Mouse (Mus musculus): ENCODE results near the gene Xcl1. TPM values are rescaled to one million over a fixed set of nuclear protein-coding genes. Genes with fewer than 3 reads are reported as not detected.

Gene Xcl1
- polyA plus RNA-seq, 1 experiment, result not detected

DNA sequence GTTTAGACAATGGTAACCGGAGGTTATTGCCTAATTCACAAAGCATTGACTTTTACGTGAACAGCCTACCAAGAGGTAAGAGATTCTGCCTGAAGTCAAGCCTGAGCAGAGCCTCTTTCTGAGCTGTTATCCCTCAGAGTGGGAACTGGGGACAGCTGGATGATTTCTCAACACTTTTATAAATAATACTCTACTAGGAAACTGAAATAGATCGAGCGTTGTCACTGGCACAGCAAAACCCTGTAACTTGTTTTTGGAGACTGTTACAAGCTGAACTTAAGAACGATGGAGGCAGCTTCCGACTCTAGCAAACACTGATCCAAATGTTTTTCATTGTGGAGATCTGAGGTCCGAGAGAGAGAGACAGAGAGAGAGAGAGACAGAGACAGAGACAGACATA lies 4.2 kb downstream of the Xcl1 start:
- TF ChIP-seq GATA1 (IDR thresholded peaks at IDR 0.05; ENCODE audit: low read length) (no peak), TAL1 (IDR thresholded peaks at IDR 0.05; ENCODE audit: low read length) (no peak)
- no peaks in the 10 kb centered on the region for H3K36me3 ChIP-seq (ENCODE audit: control insufficient read depth)
- no peaks in the 10 kb centered on the region for H3K27me3 ChIP-seq (ENCODE audit: control insufficient read depth)
- H3K4me1 ChIP-seq (ENCODE audit: control insufficient read depth), result no peaks in the 10 kb centered on the region
- H3K9me3 ChIP-seq (ENCODE audit: control insufficient read depth, low read length), result no peaks in the 10 kb centered on the region
- H3K4me3 ChIP-seq (replicated peaks), result no peak overlapping the region

DNA sequence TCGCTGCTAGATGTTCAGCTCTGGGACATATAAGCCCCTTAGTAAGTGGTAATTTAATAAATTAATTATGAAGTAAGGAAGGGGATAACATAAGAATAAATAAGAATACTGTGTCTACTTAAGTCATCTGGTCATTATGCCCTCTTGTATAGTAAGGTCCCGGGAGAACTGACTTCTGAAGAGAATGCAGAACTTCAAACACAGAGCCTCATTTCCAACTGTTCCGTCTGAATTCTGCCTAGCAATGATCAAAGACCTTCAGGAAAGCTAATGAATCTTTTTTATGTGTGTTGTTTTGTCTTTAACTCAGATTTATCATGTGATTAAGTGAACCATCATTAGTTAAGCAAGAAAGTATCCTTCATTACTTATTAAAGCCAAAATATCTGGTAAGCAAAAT lies 5.3 kb downstream of the Xcl1 start:
- TF ChIP-seq TAL1 (IDR thresholded peaks at IDR 0.05; ENCODE audit: low read length) (no peak), GATA1 (IDR thresholded peaks at IDR 0.05; ENCODE audit: low read length) (no peak)

DNA sequence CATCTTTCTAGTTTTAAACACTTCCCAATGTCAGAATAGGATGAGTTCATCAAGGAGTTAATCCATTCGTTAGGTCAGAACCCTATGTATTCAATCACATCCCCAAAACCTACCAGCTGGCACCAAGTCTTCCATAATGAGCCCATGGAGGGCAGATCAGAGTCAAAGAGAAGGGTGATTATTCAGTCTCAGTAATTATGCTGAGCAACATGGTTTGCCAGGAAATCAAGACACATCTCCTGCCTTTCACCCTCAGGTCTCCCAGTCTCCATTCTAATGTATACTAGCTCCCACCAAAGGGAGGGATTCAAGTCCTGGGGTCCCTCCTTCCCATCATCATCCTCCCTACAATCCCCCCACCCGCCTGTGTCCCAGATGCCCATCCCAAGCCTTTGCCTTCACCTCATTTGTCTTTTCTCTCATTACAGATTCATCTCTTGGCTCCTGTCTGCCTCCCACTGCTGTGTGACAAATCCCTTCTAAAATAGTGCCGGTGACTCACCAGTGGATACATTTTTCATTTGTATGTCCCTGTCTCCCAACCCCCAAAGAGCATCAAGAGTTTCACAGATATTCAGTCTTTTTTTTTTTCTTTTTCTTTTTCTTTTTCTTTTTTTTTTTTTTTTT lies 8.7 kb downstream of the Xcl1 start:
- Histone ChIP-seq H3K9me3 (ENCODE audit: control insufficient read depth, low read length) (peaks cover 2% of the 10 kb centered on the region; the same call in 1 of the 2 replicates), H3K4me3 (replicated peaks) (no peak overlapping the region), H3K4me1 (ENCODE audit: control insufficient read depth) (no peaks in the 10 kb centered on the region), H3K36me3 (ENCODE audit: control insufficient read depth) (no peaks in the 10 kb centered on the region), H3K27me3 (ENCODE audit: control insufficient read depth) (no peaks in the 10 kb centered on the region)
- TF ChIP-seq TAL1 (IDR thresholded peaks at IDR 0.05; ENCODE audit: low read length), result no peak
- no peak for TF ChIP-seq GATA1 (IDR thresholded peaks at IDR 0.05; ENCODE audit: low read length)

More for the DNA sequence above, 5.3 kb downstream of the Xcl1 start:
- Histone ChIP-seq H3K9me3 (ENCODE audit: control insufficient read depth, low read length) (no peaks in the 10 kb centered on the region), H3K27me3 (ENCODE audit: control insufficient read depth) (no peaks in the 10 kb centered on the region), H3K4me1 (ENCODE audit: control insufficient read depth) (no peaks in the 10 kb centered on the region), H3K36me3 (ENCODE audit: control insufficient read depth) (no peaks in the 10 kb centered on the region), H3K4me3 (replicated peaks) (no peak overlapping the region)

- Histone ChIP-seq H3K4me3 (replicated peaks) (no peak overlapping the region), H3K36me3 (ENCODE audit: control insufficient read depth) (no peaks in the 10 kb centered on the region), H3K27me3 (ENCODE audit: control insufficient read depth) (no peaks in the 10 kb centered on the region), H3K4me1 (ENCODE audit: control insufficient read depth) (no peaks in the 10 kb centered on the region), H3K9me3 (ENCODE audit: control insufficient read depth, low read length) (no peaks in the 10 kb centered on the region)
- TF ChIP-seq TAL1 (IDR thresholded peaks at IDR 0.05; ENCODE audit: low read length) (no peak), GATA1 (IDR thresholded peaks at IDR 0.05; ENCODE audit: low read length) (no peak)
Measured at GRCm38 (mm10) chr1:164905047-164905446, 30.3 kb downstream of the Xcl1 start.

GRCm38 (mm10) chr1:164900696-164901095 lies 34.6 kb downstream of the Xcl1 start:
- Histone ChIP-seq H3K27me3 (ENCODE audit: control insufficient read depth) (peaks cover 11% of the 10 kb centered on the region), H3K4me3 (replicated peaks) (no peak overlapping the region), H3K36me3 (ENCODE audit: control insufficient read depth) (no peaks in the 10 kb centered on the region), H3K9me3 (ENCODE audit: control insufficient read depth, low read length) (no peaks in the 10 kb centered on the region), H3K4me1 (ENCODE audit: control insufficient read depth) (no peaks in the 10 kb centered on the region)
- TF ChIP-seq TAL1 (IDR thresholded peaks at IDR 0.05; ENCODE audit: low read length), result no peak
- TF ChIP-seq GATA1 (IDR thresholded peaks at IDR 0.05; ENCODE audit: low read length), result no peak

- no peak overlapping the region for H3K4me3 ChIP-seq (replicated peaks)
- H3K9me3 ChIP-seq (ENCODE audit: control insufficient read depth, low read length), result no peaks in the 10 kb centered on the region
- no peaks in the 10 kb centered on the region for H3K36me3 ChIP-seq (ENCODE audit: control insufficient read depth)
- H3K27me3 ChIP-seq (ENCODE audit: control insufficient read depth), result peaks cover 11% of the 10 kb centered on the region
- no peak for TF ChIP-seq GATA1 (IDR thresholded peaks at IDR 0.05; ENCODE audit: low read length)
- TF ChIP-seq TAL1 (IDR thresholded peaks at IDR 0.05; ENCODE audit: low read length), result no peak
- H3K4me1 ChIP-seq (ENCODE audit: control insufficient read depth), result no peaks in the 10 kb centered on the region
Measured at GRCm38 (mm10) chr1:164900226-164900625, 35.1 kb downstream of the Xcl1 start.

DNA sequence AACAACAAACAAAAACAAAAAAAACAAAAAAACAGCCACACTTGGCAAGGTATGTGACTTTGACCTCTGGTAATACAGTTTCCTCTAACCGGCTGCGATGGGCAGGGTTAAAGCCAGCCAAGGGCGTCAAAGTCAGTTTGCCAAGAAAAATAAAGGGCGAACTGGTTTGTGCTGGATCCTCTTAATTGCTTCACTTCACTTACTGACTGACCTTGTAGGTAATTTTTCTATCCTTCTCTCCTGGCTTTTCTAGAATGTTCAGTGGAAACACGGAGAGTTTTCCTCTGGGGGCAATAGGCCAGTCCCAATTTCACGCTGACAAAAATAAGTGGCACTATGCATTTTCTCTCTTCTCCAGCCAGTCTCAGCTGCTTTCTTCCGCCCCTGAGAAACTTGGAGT lies 35.8 kb downstream of the Xcl1 start:
- H3K4me1 ChIP-seq (ENCODE audit: control insufficient read depth), result no peaks in the 10 kb centered on the region
- H3K36me3 ChIP-seq (ENCODE audit: control insufficient read depth), result no peaks in the 10 kb centered on the region
- H3K9me3 ChIP-seq (ENCODE audit: control insufficient read depth, low read length), result no peaks in the 10 kb centered on the region
- H3K27me3 ChIP-seq (ENCODE audit: control insufficient read depth), result peaks cover 11% of the 10 kb centered on the region
- TF ChIP-seq GATA1 (IDR thresholded peaks at IDR 0.05; ENCODE audit: low read length) (no peak), TAL1 (IDR thresholded peaks at IDR 0.05; ENCODE audit: low read length) (no peak)
- no peak overlapping the region for H3K4me3 ChIP-seq (replicated peaks)

- Histone ChIP-seq H3K36me3 (ENCODE audit: control insufficient read depth) (no peaks in the 10 kb centered on the region), H3K4me3 (replicated peaks) (peak overlapping the region; percentile 28), H3K4me1 (ENCODE audit: control insufficient read depth) (no peaks in the 10 kb centered on the region), H3K27me3 (ENCODE audit: control insufficient read depth) (peaks cover 11% of the 10 kb centered on the region), H3K9me3 (ENCODE audit: control insufficient read depth, low read length) (no peaks in the 10 kb centered on the region)
- TF ChIP-seq TAL1 (IDR thresholded peaks at IDR 0.05; ENCODE audit: low read length), result no peak
- no peak for TF ChIP-seq GATA1 (IDR thresholded peaks at IDR 0.05; ENCODE audit: low read length)
Measured at GRCm38 (mm10) chr1:164898846-164899351, 36.4 kb downstream of the Xcl1 start.

- Histone ChIP-seq H3K4me3 (replicated peaks) (no peak overlapping the region), H3K27me3 (ENCODE audit: control insufficient read depth) (peaks cover 11% of the 10 kb centered on the region), H3K9me3 (ENCODE audit: control insufficient read depth, low read length) (no peaks in the 10 kb centered on the region), H3K36me3 (ENCODE audit: control insufficient read depth) (no peaks in the 10 kb centered on the region), H3K4me1 (ENCODE audit: control insufficient read depth) (no peaks in the 10 kb centered on the region)
- TF ChIP-seq GATA1 (IDR thresholded peaks at IDR 0.05; ENCODE audit: low read length) (no peak), TAL1 (IDR thresholded peaks at IDR 0.05; ENCODE audit: low read length) (no peak)
Measured at GRCm38 (mm10) chr1:164897163-164897817, 38.0 kb downstream of the Xcl1 start.
